Mouse (Mus musculus) heart, postnatal 0 days (tissue): Measurements from ENCODE around the gene Dnm2. TPM values are rescaled to one million over a fixed set of nuclear protein-coding genes. Genes with fewer than 3 reads are reported as not detected.

Experiments
- ATAC-seq: fragments of 200-750 bp; cut with Nextera tagmentation; 2 replicates; pipeline ENCODE4 v1.8.0; 2017; ENCODE audit warnings: low read depth, moderate number of reproducible peaks, moderate library complexity; ENCODE audit not compliant: insufficient read depth
- DNase-seq: peaks from one replicate; pipeline ENCODE4 v3.0.0-alpha.2; 2016; ENCODE audit warnings: low spot score
- H3K27ac ChIP-seq: fragments of 300-500 bp; sonication (generic); 2 replicates; pipeline ENCODE4 v1.5.1; 2014; ENCODE audit warnings: low read depth, mild to moderate bottlenecking
- H3K27me3 ChIP-seq: fragments of 300-500 bp; sonication (generic); 2 replicates; pipeline ENCODE4 v1.6.1; 2014; ENCODE audit warnings: low read length, mixed read lengths; ENCODE audit not compliant: control insufficient read depth, insufficient read depth
- H3K36me3 ChIP-seq: fragments of 300-500 bp; sonication (generic); replicated peaks from 2 replicates; pipeline ENCODE4 v1.6.1; 2014; ENCODE audit warnings: low read length, mixed read lengths; ENCODE audit not compliant: control insufficient read depth, insufficient read depth
- H3K4me1 ChIP-seq: fragments of 300-500 bp; sonication (generic); 2 replicates; pipeline ENCODE4 v1.6.1; 2014; ENCODE audit warnings: antibody characterized with exemption; ENCODE audit not compliant: control insufficient read depth, insufficient read depth
- H3K4me2 ChIP-seq: fragments of 300-500 bp; sonication (generic); 2 replicates; pipeline ENCODE4 v1.6.1; 2014; ENCODE audit warnings: low read depth, mild to moderate bottlenecking, low read length, moderate library complexity
- H3K4me3 ChIP-seq: fragments of 300-500 bp; sonication (generic); 2 replicates; pipeline ENCODE4 v1.5.1; 2014; ENCODE audit warnings: low read depth, low read length
- H3K9ac ChIP-seq: fragments of 300-500 bp; sonication (generic); replicated peaks from 2 replicates; pipeline ENCODE4 v1.6.1; 2014; ENCODE audit warnings: low read depth, low read length, mixed read lengths
- H3K9me3 ChIP-seq: fragments of 300-500 bp; sonication (generic); replicated peaks from 2 replicates; pipeline ENCODE4 v1.6.1; 2016; ENCODE audit warnings: low read length; ENCODE audit not compliant: control insufficient read depth
- CTCF ChIP-seq: IDR thresholded peaks from 2 replicates; pipeline ENCODE4 v1.5.1; 2016; ENCODE audit warnings: antibody characterized with exemption, control low read depth, low read depth
- EP300 ChIP-seq: IDR thresholded peaks from 2 replicates; pipeline ENCODE4 v1.6.1; 2016; ENCODE audit warnings: antibody characterized with exemption, low read depth
- WGBS: fragments of 180-500 bp; shearing (Covaris S2); extraction: QIAGEN DNeasy Blood & Tissue Kit; methylation state at CpG from one replicate; pipeline ENCODE4 v1.1.7; 2014; 5-methylcytosine and 5-hydroxymethylcytosine counted together
- polyA plus RNA-seq: library from polyadenylated mRNA; unstranded; fragments of >200 nt; fragmentation: Nextera tagmentation; extraction: Ambion mirVana; gene quantifications from 2 replicates; pipeline ENCODE4 v1.2.1, GENCODE M21; 2015
- total RNA-seq: library from RNA; depleted of rRNA; stranded (reverse); fragments of >200 nt; gene quantifications from 2 replicates; pipeline ENCODE4 v1.2.3, GENCODE M21; 2014; ENCODE audit warnings: low replicate concordance; rRNA removed

The Dnm2 gene
- 78.3 and 95.8 TPM in 2 replicates for total RNA-seq
- polyA plus RNA-seq: 56.8 and 61.1 TPM in 2 replicates

- Histone ChIP-seq H3K9ac (peak within 1 kb of the TSS; percentile 87), H3K27me3 (no peaks in the 10 kb centered on the region), H3K9me3 (no peaks in the 10 kb centered on the region), H3K4me2 (peak within 1 kb of the TSS; percentile 94), H3K4me1 (peaks cover 27% of the 10 kb centered on the region), H3K27ac (peak within 1 kb of the TSS; percentile 94), H3K4me3 (peak within 1 kb of the TSS; percentile 97), H3K36me3 (peaks cover 12% of the 10 kb centered on the region)
- TF ChIP-seq CTCF: no peak
- TF ChIP-seq EP300: peak; percentile 98
- ATAC-seq: peak; percentile 98
- WGBS: under 1% methylated on average over 80 of the region's 82 CpGs
- peak; percentile 98 for DNase-seq
Measured at GRCm38 (mm10) chr9:21424631-21425555, at the start of gene Dnm2. TSS of gene Dnm2 (plus strand) at chr9:21424908.

- Histone ChIP-seq H3K4me3 (no peak overlapping the region), H3K27ac (no peak overlapping the region), H3K36me3 (no peaks in the 10 kb centered on the region), H3K4me1 (peaks cover 11% of the 10 kb centered on the region), H3K4me2 (no peak overlapping the region), H3K9ac (0 out of 2 replicates have a peak overlapping the region, but pooled peaks have one; percentile 6), H3K9me3 (no peaks in the 10 kb centered on the region), H3K27me3 (no peaks in the 10 kb centered on the region)
- no peak for ATAC-seq
- no peak for DNase-seq
- WGBS: 73% methylated on average over 3 of the region's 3 CpGs
- TF ChIP-seq CTCF: no peak
- no peak for TF ChIP-seq EP300
Measured at GRCm38 (mm10) chr9:21379195-21379594, 45.5 kb upstream of the Dnm2 start.

- no peaks in the 10 kb centered on the region for H3K27me3 ChIP-seq
- no peak overlapping the region for H3K4me3 ChIP-seq
- ATAC-seq (no peak), DNase-seq (no peak)
- no peak overlapping the region for H3K27ac ChIP-seq
- no peak for TF ChIP-seq CTCF
- H3K4me2 ChIP-seq: no peak overlapping the region
- no peak overlapping the region for H3K9ac ChIP-seq
- H3K36me3 ChIP-seq: no peaks in the 10 kb centered on the region
- no peaks in the 10 kb centered on the region for H3K9me3 ChIP-seq
- peaks cover 11% of the 10 kb centered on the region for H3K4me1 ChIP-seq
Measured at GRCm38 (mm10) chr9:21380868-21381267, 43.8 kb upstream of the Dnm2 start.

GRCm38 (mm10) chr9:21383966-21384365 lies 40.7 kb upstream of the Dnm2 start:
- no peak overlapping the region for H3K4me3 ChIP-seq
- H3K4me2 ChIP-seq: no peak overlapping the region
- ATAC-seq (no peak), DNase-seq (no peak)
- no peaks in the 10 kb centered on the region for H3K27me3 ChIP-seq
- peaks cover 13% of the 10 kb centered on the region for H3K36me3 ChIP-seq
- no peak overlapping the region for H3K27ac ChIP-seq
- no peak overlapping the region for H3K9ac ChIP-seq
- no peaks in the 10 kb centered on the region for H3K9me3 ChIP-seq
- peaks cover 7% of the 10 kb centered on the region for H3K4me1 ChIP-seq
- TF ChIP-seq CTCF: no peak
- TF ChIP-seq EP300: no peak

GRCm38 (mm10) chr9:21392646-21393175 lies 32.0 kb upstream of the Dnm2 start:
- no peaks in the 10 kb centered on the region for H3K9me3 ChIP-seq
- TF ChIP-seq EP300 (no peak), CTCF (no peak)
- ATAC-seq (no peak), DNase-seq (no peak)
- no peaks in the 10 kb centered on the region for H3K4me1 ChIP-seq
- H3K27me3 ChIP-seq: no peaks in the 10 kb centered on the region
- no peak overlapping the region for H3K4me2 ChIP-seq
- H3K9ac ChIP-seq: no peak overlapping the region
- no peak overlapping the region for H3K4me3 ChIP-seq
- H3K36me3 ChIP-seq: peaks cover 96% of the 10 kb centered on the region
- H3K27ac ChIP-seq: no peak overlapping the region
- 68% methylated on average over 10 of the region's 10 CpGs for WGBS
